Mouse (Mus musculus): ENCODE results near the gene Scp2.
A peak's percentile ranks its signal among the peaks of the same experiment; 100 is the strongest.
"Not testable (repeated sequence)": the region's sequence is repeated elsewhere in the genome, so short reads cannot be mapped to it uniquely, and the experiment has no call there.

Gene Scp2

GRCm38 (mm10) chr4:108092741-108093397, 51.9 kb downstream of the Scp2 start:
- no peak for DNase-seq

- DNase-seq, result no peak
Measured at GRCm38 (mm10) chr4:108083993-108084392, 60.8 kb downstream of the Scp2 start.

DNA sequence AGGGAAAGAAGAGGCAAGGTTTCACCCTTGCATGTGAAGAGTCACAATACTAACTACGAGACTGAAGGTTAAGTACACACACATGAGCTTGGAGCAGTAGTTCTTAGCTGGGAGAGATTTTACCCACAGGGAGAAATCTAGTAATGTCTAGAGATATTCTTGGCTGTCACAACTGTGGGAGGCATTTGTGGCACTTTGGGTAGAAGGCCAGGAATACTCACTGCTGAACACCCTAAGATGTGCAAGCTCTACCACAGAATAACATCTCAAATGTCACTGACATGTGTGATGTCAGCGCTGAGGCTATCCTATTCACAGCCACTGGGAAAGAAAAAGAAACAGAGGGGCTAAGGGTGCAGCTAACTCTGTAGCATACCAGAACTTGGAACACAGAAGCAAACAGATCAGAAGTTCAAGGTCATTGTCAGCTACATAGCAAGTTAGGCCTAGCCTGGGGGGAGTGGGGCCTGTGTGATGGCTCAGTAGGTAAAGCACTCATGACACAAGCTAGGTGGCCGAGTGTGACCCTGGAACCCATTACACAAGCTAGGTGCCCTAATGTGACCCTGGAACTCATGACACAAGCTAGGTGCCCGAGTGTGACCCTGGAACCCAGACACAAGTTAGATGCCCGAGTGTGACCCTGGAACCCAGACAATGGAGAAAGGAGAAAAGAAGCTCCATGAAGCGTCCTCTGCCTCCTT, 61.6 kb downstream of the Scp2 start:
- DNase-seq, result no peak

- DNase-seq, result no peak
Measured at GRCm38 (mm10) chr4:108082401-108082806, 62.4 kb downstream of the Scp2 start.

GRCm38 (mm10) chr4:108080876-108081275, 63.9 kb downstream of the Scp2 start:
- no peak for DNase-seq

GRCm38 (mm10) chr4:108079762-108080161, 65.0 kb downstream of the Scp2 start:
- DNase-seq, result no peak

DNA sequence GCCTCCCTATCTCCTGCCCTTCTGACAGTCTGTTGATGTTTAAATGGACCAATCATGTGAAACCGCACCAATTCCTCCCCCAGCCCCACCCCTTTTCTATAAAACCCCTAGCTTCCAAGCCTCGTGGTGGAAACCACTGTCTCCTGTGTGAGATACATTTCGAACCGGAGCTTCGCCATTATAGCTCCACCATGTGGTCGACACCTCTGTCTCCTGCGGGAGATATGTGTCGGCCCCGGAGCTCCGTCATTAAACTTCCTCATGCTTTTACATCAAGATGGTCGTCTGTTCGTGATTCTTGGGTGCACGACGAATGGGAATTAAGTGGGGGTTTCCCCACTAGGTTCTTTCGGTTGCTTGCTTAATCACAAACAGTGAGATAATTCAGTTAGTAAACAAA, 65.6 kb downstream of the Scp2 start:
- not testable (repeated sequence) for DNase-seq

- no peak for DNase-seq
Measured at GRCm38 (mm10) chr4:108077224-108077955, 67.4 kb downstream of the Scp2 start.

GRCm38 (mm10) chr4:108074204-108074823, 70.5 kb downstream of the Scp2 start:
- no peak for DNase-seq

GRCm38 (mm10) chr4:108072086-108072485, 72.7 kb downstream of the Scp2 start:
- no peak for DNase-seq

DNA sequence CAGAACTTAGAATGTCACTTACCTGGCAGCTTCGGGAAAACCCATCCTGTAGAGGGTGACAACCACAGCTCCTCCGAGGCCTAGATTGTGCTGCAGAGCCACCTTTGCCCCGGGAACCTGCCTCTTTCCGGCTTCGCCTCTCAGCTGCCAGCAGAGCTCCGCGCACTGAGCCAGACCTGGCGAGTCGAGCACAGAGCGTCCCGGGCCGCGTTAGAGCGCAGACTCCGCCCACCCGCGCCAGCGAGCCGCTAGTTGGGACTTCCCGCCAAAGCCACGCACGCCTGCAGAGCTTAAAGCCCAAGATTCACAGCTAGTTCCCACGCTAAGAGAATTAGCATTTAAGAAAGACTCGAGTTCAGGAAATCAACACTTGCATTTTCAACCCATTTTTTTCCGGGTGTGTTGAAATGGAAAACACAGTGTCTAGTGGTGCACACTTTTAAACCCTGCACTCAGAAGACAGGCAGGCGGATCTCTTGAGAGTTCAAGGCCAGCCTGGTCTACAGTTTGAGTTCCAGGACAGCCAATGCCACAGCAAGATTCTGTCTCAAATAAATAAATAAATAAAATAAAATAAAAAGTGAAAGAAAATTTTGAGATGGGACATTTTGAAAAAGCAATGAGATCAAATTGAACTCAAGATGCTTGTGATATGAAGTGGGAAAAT, 73.4 kb downstream of the Scp2 start:
- DNase-seq, result peak; percentile 94

GRCm38 (mm10) chr4:108070723-108071122, 74.1 kb downstream of the Scp2 start:
- DNase-seq, result no peak

GRCm38 (mm10) chr4:108070286-108070685, 74.5 kb downstream of the Scp2 start:
- no peak for DNase-seq

GRCm38 (mm10) chr4:108068081-108068480, 76.7 kb downstream of the Scp2 start:
- DNase-seq, result no peak

DNA sequence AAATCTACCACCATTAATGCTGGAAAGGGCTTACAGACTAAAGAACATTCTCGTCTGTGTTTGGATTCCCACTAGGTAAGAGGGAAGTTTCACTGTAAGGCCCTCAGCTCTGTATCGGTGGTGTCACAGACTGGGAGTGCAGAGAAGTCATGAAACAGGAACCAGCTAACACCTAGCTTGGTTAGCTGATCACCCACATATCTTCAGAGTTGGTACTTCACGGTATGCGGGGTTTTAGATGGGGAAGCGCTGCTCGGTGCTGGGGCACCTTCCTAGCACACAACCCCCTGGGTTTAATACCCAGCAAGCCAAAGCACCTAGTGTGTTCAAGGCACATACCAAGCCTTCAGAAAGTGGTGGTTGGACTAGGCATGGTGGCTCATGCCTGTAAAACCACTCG, 77.5 kb downstream of the Scp2 start:
- DNase-seq, result no peak

GRCm38 (mm10) chr4:108066569-108066968, 78.2 kb downstream of the Scp2 start:
- no peak for DNase-seq

DNA sequence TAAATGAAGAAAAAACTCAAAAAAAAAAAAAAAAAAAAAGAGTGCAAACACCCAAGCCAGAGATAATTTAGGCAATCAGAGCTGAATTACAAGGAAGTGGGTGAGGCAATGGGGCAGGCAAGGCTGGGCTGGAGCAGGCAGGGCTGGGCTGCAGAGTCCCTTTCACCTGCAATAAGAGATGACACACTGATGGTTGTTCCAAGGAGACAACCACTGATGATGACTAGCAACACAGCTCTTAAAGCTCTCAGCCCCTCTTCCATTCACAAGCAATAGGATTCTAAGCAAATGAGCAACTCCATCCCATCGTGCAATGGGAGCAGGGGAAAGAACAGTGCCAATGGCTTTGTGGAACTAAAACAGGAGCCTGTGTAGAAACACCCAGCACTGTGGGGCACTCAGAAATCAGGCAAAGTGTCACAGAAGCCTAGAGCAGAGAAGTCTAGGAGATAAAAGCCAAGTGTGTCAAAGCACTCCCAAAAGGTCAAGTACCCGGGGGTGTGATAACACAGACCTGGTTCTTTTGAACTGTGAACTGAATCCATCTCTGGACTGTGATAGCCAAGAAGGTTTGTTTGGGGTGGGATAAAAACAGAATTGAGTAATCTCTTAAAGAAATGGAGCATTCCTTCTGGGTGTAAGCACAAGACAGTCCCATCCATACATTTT, 79.5 kb downstream of the Scp2 start:
- DNase-seq, result no peak

- no peak for DNase-seq
Measured at GRCm38 (mm10) chr4:108063616-108064015, 81.2 kb downstream of the Scp2 start.

- no peak for DNase-seq
Measured at GRCm38 (mm10) chr4:108062524-108062923, 82.3 kb downstream of the Scp2 start.

GRCm38 (mm10) chr4:108060774-108061173, 84.0 kb downstream of the Scp2 start:
- no peak for DNase-seq

- DNase-seq, result no peak
Measured at GRCm38 (mm10) chr4:108059601-108060379, 85.0 kb downstream of the Scp2 start.

GRCm38 (mm10) chr4:108058166-108058565, 86.6 kb downstream of the Scp2 start:
- DNase-seq, result no peak
